Mouse (Mus musculus) hindbrain, embryonic 10.5 days (tissue): ENCODE data around the gene Tlr13. TPM values are rescaled to one million over a fixed set of nuclear protein-coding genes. Genes with fewer than 3 reads are reported as not detected.

ENCODE experiments used
- DNase-seq: peaks from one replicate; pipeline ENCODE4 v3.0.0-alpha.2; 2017; ENCODE audit warnings: low spot score
- H3K27ac ChIP-seq: fragments of 300-500 bp; sonication (generic); 2 replicates; pipeline ENCODE4 v1.5.1; 2016; ENCODE audit warnings: mild to moderate bottlenecking, moderate library complexity
- H3K27me3 ChIP-seq: fragments of 300-500 bp; sonication (generic); 2 replicates; pipeline ENCODE4 v1.6.1; 2016; ENCODE audit warnings: mild to moderate bottlenecking; ENCODE audit not compliant: poor library complexity, insufficient read depth, severe bottlenecking
- H3K36me3 ChIP-seq: fragments of 300-500 bp; sonication (generic); 2 replicates; pipeline ENCODE4 v1.6.1; 2016; ENCODE audit warnings: mild to moderate bottlenecking, moderate library complexity
- H3K4me1 ChIP-seq: fragments of 300-500 bp; sonication (generic); replicated peaks from 2 replicates; pipeline ENCODE4 v1.6.1; 2016; ENCODE audit warnings: mild to moderate bottlenecking
- H3K4me3 ChIP-seq: fragments of 300-500 bp; sonication (generic); 2 replicates; pipeline ENCODE4 v1.5.1; 2016; ENCODE audit warnings: mild to moderate bottlenecking, moderate library complexity
- H3K9me3 ChIP-seq: fragments of 300-500 bp; sonication (generic); 2 replicates; pipeline ENCODE4 v1.6.1; 2016; ENCODE audit warnings: mild to moderate bottlenecking, moderate library complexity
- WGBS: fragments of 180-500 bp; shearing (Covaris S2); methylation state at CpG from one replicate; pipeline ENCODE4 v1.1.7; 2016; 5-methylcytosine and 5-hydroxymethylcytosine counted together
- polyA plus RNA-seq: library from polyadenylated mRNA; unstranded; fragments of >200 nt; fragmentation: Nextera tagmentation; extraction: Ambion mirVana; gene quantifications from 2 replicates; pipeline ENCODE4 v1.2.1, GENCODE M21; 2016

The Tlr13 gene
- polyA plus RNA-seq: 0.26 and 0.27 TPM in 2 replicates

GRCm38 (mm10) chrX:106142936-106143335 lies at the start of gene Tlr13:
Gene Tlr13, plus strand, starts transcription at chrX:106143204.
- H3K4me1 ChIP-seq: no peaks in the 10 kb centered on the region
- no peaks in the 10 kb centered on the region for H3K27me3 ChIP-seq
- no peak within 1 kb of the TSS for H3K4me3 ChIP-seq
- DNase-seq: no peak
- no peak within 1 kb of the TSS for H3K27ac ChIP-seq
- 88% methylated on average over 6 of the region's 6 CpGs for WGBS
- H3K36me3 ChIP-seq: no peaks in the 10 kb centered on the region
- no peaks in the 10 kb centered on the region for H3K9me3 ChIP-seq

DNA sequence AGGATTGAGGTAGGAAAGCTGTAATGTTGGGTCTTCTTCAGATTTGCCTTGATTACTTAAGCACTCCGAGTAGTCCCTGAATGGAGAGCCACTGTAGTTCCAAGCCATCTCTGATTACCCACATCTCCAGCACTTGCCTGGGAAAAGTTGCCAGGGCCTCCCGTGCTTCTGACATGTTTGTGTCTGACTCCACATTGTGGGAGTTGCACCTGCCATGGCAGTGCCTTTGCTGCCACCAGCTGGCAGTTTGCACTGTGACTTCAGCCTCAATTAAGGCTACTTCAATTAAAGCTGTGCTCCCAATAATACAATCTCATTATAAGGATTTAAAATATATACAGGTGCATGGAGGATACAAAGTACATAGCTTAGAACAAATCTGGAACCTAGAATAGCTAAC lies 37.5 kb upstream of the Tlr13 start:
- WGBS: 81% methylated on average over 2 of the region's 2 CpGs
- DNase-seq: no peak
- H3K27me3 ChIP-seq: peaks cover 5% of the 10 kb centered on the region
- H3K4me3 ChIP-seq: no peak overlapping the region
- peaks cover 28% of the 10 kb centered on the region for H3K36me3 ChIP-seq
- no peak overlapping the region for H3K27ac ChIP-seq
- no peaks in the 10 kb centered on the region for H3K9me3 ChIP-seq
- H3K4me1 ChIP-seq: no peaks in the 10 kb centered on the region

GRCm38 (mm10) chrX:106113881-106114280 lies 29.1 kb upstream of the Tlr13 start:
- Histone ChIP-seq H3K27ac (no peak overlapping the region), H3K9me3 (no peaks in the 10 kb centered on the region), H3K27me3 (no peaks in the 10 kb centered on the region; the same call in 1 of the 2 replicates), H3K4me1 (no peaks in the 10 kb centered on the region), H3K36me3 (peaks cover 15% of the 10 kb centered on the region), H3K4me3 (no peak overlapping the region)
- no peak for DNase-seq
- WGBS: 94% methylated on average over 4 of the region's 4 CpGs

DNA sequence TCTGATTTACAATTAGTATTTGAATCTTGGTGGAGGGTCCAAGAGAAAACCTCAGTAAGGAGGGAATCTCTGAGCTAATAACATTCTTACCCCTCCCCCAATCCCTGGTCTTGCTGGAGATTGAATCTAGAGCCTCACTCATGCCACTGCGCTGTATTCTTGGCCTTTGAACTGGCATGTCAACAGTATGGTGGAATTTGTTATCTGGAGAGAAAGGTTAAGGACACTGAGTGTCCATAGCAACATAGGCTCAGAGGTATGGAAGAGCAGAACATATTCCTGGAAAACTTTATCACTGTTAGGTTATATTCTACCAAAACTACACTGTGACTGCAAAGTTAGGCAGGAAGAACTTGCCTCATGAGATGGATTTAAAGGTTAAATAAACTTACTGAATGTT lies 28.3 kb upstream of the Tlr13 start:
- H3K27ac ChIP-seq: no peak overlapping the region
- 84% methylated on average over 1 of the region's 1 CpGs for WGBS
- no peaks in the 10 kb centered on the region for H3K4me1 ChIP-seq
- no peak for DNase-seq
- H3K9me3 ChIP-seq: no peaks in the 10 kb centered on the region
- H3K27me3 ChIP-seq: no peaks in the 10 kb centered on the region
- H3K4me3 ChIP-seq: no peak overlapping the region
- H3K36me3 ChIP-seq: peaks cover 18% of the 10 kb centered on the region

- H3K27ac ChIP-seq: no peak overlapping the region
- WGBS: 93% methylated on average over 2 of the region's 2 CpGs
- no peaks in the 10 kb centered on the region for H3K4me1 ChIP-seq
- no peaks in the 10 kb centered on the region for H3K9me3 ChIP-seq
- no peak for DNase-seq
- no peak overlapping the region for H3K4me3 ChIP-seq
- peaks cover 1% of the 10 kb centered on the region; the same call in 1 of the 2 replicates for H3K27me3 ChIP-seq
- peaks cover 20% of the 10 kb centered on the region for H3K36me3 ChIP-seq
These were observed 20.2 kb upstream of the Tlr13 start for GRCm38 (mm10) chrX:106122823-106123222.

DNA sequence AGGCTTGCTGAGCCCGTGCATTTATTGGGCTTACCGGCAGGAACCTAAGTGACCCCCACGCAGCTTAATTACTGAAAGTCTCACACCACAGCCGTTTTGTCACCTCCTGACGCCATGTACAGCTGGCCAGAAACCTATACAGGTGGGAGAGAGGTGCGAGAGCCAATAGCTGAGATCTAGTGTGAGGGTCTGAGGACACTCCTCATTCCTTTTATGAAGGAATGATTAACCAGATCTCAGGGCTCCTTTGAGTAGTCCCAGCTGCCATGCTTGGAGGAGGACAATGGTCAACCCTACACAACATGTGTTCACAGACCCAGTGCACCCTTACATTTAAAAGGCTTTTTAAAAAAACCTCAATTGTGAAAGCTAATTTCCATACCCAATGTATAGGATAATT lies 14.7 kb upstream of the Tlr13 start:
- Histone ChIP-seq H3K4me3 (no peak overlapping the region), H3K9me3 (no peaks in the 10 kb centered on the region), H3K36me3 (peaks cover 12% of the 10 kb centered on the region), H3K27ac (no peak overlapping the region), H3K27me3 (peaks cover 7% of the 10 kb centered on the region; the same call in 1 of the 2 replicates), H3K4me1 (no peaks in the 10 kb centered on the region)
- WGBS: 90% methylated on average over 6 of the region's 6 CpGs
- DNase-seq: no peak

GRCm38 (mm10) chrX:106129877-106130276 lies 13.1 kb upstream of the Tlr13 start:
- peaks cover 7% of the 10 kb centered on the region for H3K36me3 ChIP-seq
- no peaks in the 10 kb centered on the region for H3K9me3 ChIP-seq
- DNase-seq: no peak
- H3K4me3 ChIP-seq: no peak overlapping the region
- H3K4me1 ChIP-seq: no peaks in the 10 kb centered on the region
- H3K27me3 ChIP-seq: peaks cover 7% of the 10 kb centered on the region; the same call in 1 of the 2 replicates
- 93% methylated on average over 4 of the region's 4 CpGs for WGBS
- no peak overlapping the region for H3K27ac ChIP-seq

- Histone ChIP-seq H3K36me3 (no peaks in the 10 kb centered on the region), H3K4me3 (no peak overlapping the region), H3K9me3 (no peaks in the 10 kb centered on the region), H3K4me1 (no peaks in the 10 kb centered on the region), H3K27me3 (peaks cover 4% of the 10 kb centered on the region; the same call in 1 of the 2 replicates), H3K27ac (no peak overlapping the region)
- DNase-seq: no peak
- 92% methylated on average over 3 of the region's 3 CpGs for WGBS
These were observed 8.1 kb upstream of the Tlr13 start for GRCm38 (mm10) chrX:106134916-106135315.

DNA sequence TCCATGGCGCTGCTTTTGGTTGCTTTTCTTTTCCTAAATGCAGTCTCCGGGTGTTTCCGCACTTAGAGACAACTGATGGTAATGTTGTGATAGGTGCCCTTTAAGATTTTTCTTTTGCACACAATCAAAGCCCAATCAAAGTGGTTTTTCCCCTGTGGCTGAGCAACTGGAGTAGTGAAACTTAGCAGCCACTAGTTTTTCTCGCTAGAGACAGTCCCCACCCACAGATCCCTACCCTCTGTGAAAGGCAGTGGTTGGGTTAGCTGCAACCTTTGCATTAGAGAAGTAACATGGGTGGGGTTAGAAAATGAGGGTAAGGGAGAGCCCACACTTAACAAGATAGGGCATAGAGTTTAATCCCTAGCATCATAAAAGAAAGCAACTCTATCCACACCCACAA lies 7.5 kb upstream of the Tlr13 start:
- no peak for DNase-seq
- Histone ChIP-seq H3K9me3 (no peaks in the 10 kb centered on the region), H3K27me3 (peaks cover 4% of the 10 kb centered on the region; the same call in 1 of the 2 replicates), H3K4me1 (no peaks in the 10 kb centered on the region), H3K4me3 (no peak overlapping the region), H3K36me3 (no peaks in the 10 kb centered on the region), H3K27ac (no peak overlapping the region)
- 84% methylated on average over 4 of the region's 4 CpGs for WGBS

GRCm38 (mm10) chrX:106135916-106136575 lies 7.0 kb upstream of the Tlr13 start:
- DNase-seq: no peak
- H3K4me1 ChIP-seq: no peaks in the 10 kb centered on the region
- no peak overlapping the region for H3K4me3 ChIP-seq
- peaks cover 4% of the 10 kb centered on the region; the same call in 1 of the 2 replicates for H3K27me3 ChIP-seq
- no peaks in the 10 kb centered on the region for H3K36me3 ChIP-seq
- 79% methylated on average over 12 of the region's 12 CpGs for WGBS
- no peak overlapping the region for H3K27ac ChIP-seq
- no peaks in the 10 kb centered on the region for H3K9me3 ChIP-seq

GRCm38 (mm10) chrX:106139309-106140070 lies 3.5 kb upstream of the Tlr13 start:
- Histone ChIP-seq H3K9me3 (no peaks in the 10 kb centered on the region), H3K27me3 (peaks cover 4% of the 10 kb centered on the region; the same call in 1 of the 2 replicates), H3K4me1 (no peaks in the 10 kb centered on the region), H3K4me3 (no peak overlapping the region), H3K36me3 (no peaks in the 10 kb centered on the region), H3K27ac (no peak overlapping the region)
- WGBS: 87% methylated on average over 13 of the region's 13 CpGs
- DNase-seq: no peak

- WGBS: 81% methylated on average over 1 of the region's 1 CpGs
- no peaks in the 10 kb centered on the region for H3K36me3 ChIP-seq
- H3K27me3 ChIP-seq: peaks cover 12% of the 10 kb centered on the region; the same call in 1 of the 2 replicates
These were observed 5.2 kb downstream of the Tlr13 start for GRCm38 (mm10) chrX:106148185-106148584.

DNA sequence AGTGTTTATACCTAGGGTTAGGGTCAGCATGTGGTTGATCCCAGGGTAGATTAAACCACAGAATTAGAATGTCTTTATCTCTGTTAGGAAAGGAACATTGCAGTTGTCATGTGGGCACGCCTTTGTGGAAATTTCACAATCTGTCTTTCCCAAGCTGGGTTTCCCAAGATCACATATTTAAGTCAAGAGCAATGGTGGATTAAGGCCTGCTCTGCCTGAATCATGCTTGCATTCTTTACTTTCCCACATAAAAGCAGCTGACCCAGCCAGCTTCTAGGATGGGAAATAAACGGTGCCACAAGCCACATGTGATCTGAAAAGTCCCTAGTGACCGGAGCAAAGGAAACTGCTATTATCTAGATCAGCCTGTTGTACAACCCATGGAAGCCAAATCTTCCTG lies 6.5 kb downstream of the Tlr13 start:
- WGBS: 83% methylated on average over 3 of the region's 3 CpGs
- no peaks in the 10 kb centered on the region for H3K4me1 ChIP-seq
- no peak overlapping the region for H3K27ac ChIP-seq
- H3K9me3 ChIP-seq: no peaks in the 10 kb centered on the region
- H3K4me3 ChIP-seq: no peak overlapping the region
- no peaks in the 10 kb centered on the region for H3K36me3 ChIP-seq
- H3K27me3 ChIP-seq: peaks cover 12% of the 10 kb centered on the region; the same call in 1 of the 2 replicates
- no peak for DNase-seq

More at GRCm38 (mm10) chrX:106148185-106148584, 5.2 kb downstream of the Tlr13 start:
- no peaks in the 10 kb centered on the region for H3K4me1 ChIP-seq
- no peak overlapping the region for H3K4me3 ChIP-seq
- no peak overlapping the region for H3K27ac ChIP-seq
- H3K9me3 ChIP-seq: no peaks in the 10 kb centered on the region
- no peak for DNase-seq
